Comparison of ENCODE assay signal across 15 mouse cellular contexts in genomic region chr11:6038929-6039328, GRCm38 (mm10). TPM values are rescaled to one million over a fixed set of nuclear protein-coding genes. Genes with fewer than 3 reads are reported as not detected.
DNase-seq lines count a peak whose midpoint lies in the region; ATAC-seq lines count a peak whose summit lies in the region.
"Had no signal": no experiment of that assay in that cellular context is flagged by ENCODE, and none has a peak within 500 bp of the region (broad histone marks: within the 10 kb centered on the region; RNA-seq: fewer than 3 reads in every experiment).

No protein-coding gene starts in this region.

- peak overlapping the region; percentile 48; the same call in 1 of the 2 replicates for H3K27ac ChIP-seq in neural tube, embryonic 14.5 days (ENCODE audit: low read depth, low read length)
- H3K27ac ChIP-seq in hindbrain, embryonic 13.5 days = peak overlapping the region; percentile 67; the same call in 1 of the 2 replicates
- no peak overlapping the region for H3K27ac ChIP-seq in liver, embryonic 12.5 days
- H3K27ac ChIP-seq: limb, embryonic 13.5 days; neural tube, embryonic 12.5 days had no signal

- H3K27me3 ChIP-seq in neural tube, embryonic 14.5 days (ENCODE audit: control insufficient read depth, insufficient read depth, low read length) = no peaks in the 10 kb centered on the region
- no peaks in the 10 kb centered on the region for H3K27me3 ChIP-seq in hindbrain, embryonic 13.5 days
- H3K27me3 ChIP-seq in liver, embryonic 12.5 days (replicated peaks) = no peaks in the 10 kb centered on the region
- H3K27me3 ChIP-seq: limb, embryonic 13.5 days; neural tube, embryonic 12.5 days had no signal

- no peak overlapping the region for H3K4me2 ChIP-seq in neural tube, embryonic 14.5 days (ENCODE audit: low read depth, low read length)
- 0 out of 2 replicates have a peak overlapping the region, but pooled peaks have one; percentile 4 for H3K4me2 ChIP-seq in hindbrain, embryonic 13.5 days
- H3K4me2 ChIP-seq in liver, embryonic 12.5 days = no peak overlapping the region
- H3K4me2 ChIP-seq: limb, embryonic 13.5 days; neural tube, embryonic 12.5 days had no signal

- no peaks in the 10 kb centered on the region for H3K9me3 ChIP-seq in neural tube, embryonic 14.5 days (ENCODE audit: control insufficient read depth, low read length)
- H3K9me3 ChIP-seq in hindbrain, embryonic 13.5 days = no peaks in the 10 kb centered on the region
- H3K9me3 ChIP-seq in liver, embryonic 12.5 days (replicated peaks) = no peaks in the 10 kb centered on the region
- H3K9me3 ChIP-seq: limb, embryonic 13.5 days; neural tube, embryonic 12.5 days had no signal

- no peak overlapping the region; the same call in 1 of the 2 replicates for H3K9ac ChIP-seq in neural tube, embryonic 14.5 days (replicated peaks; ENCODE audit: low read depth, low read length)
- no peak overlapping the region for H3K9ac ChIP-seq in hindbrain, embryonic 13.5 days
- H3K9ac ChIP-seq in liver, embryonic 12.5 days = no peak overlapping the region
- H3K9ac ChIP-seq: limb, embryonic 13.5 days; neural tube, embryonic 12.5 days had no signal

- DNase-seq in cerebellum, postnatal 10 days = peak; percentile 2 to 4
- no peak for DNase-seq in cerebellum, adult 11-12 months
- DNase-seq in neural tube, embryonic 10.5 days (ENCODE audit: extremely low spot score, low spot score) = no peak
- DNase-seq in ovary, adult 18-20 months (ENCODE audit: low spot score) = no peak
- DNase-seq in layer of hippocampus, postnatal 36 days = no peak
- DNase-seq: adrenal gland, adult 8-10 months; cerebellum, postnatal 14 days; kidney, adult 9 months; right cerebral cortex, postnatal 14 days; thymus, postnatal 4 days had no signal

- no peaks in the 10 kb centered on the region for H3K4me1 ChIP-seq in neural tube, embryonic 14.5 days (ENCODE audit: control insufficient read depth, insufficient read depth, low read length)
- peaks cover 9% of the 10 kb centered on the region; the same call in 1 of the 2 replicates for H3K4me1 ChIP-seq in hindbrain, embryonic 13.5 days (replicated peaks)
- no peaks in the 10 kb centered on the region for H3K4me1 ChIP-seq in liver, embryonic 12.5 days
- H3K4me1 ChIP-seq: limb, embryonic 13.5 days; neural tube, embryonic 12.5 days had no signal

- H3K4me3 ChIP-seq in neural tube, embryonic 14.5 days (ENCODE audit: low read depth, low read length) = no peak overlapping the region
- no peak overlapping the region for H3K4me3 ChIP-seq in hindbrain, embryonic 13.5 days
- no peak overlapping the region for H3K4me3 ChIP-seq in liver, embryonic 12.5 days
- H3K4me3 ChIP-seq: limb, embryonic 13.5 days; neural tube, embryonic 12.5 days had no signal

- 44% methylated on average over 7 of the region's 7 CpGs for WGBS in neural tube, embryonic 14.5 days
- 31% methylated on average over 7 of the region's 7 CpGs for WGBS in hindbrain, embryonic 13.5 days
- WGBS in liver, embryonic 12.5 days (ENCODE audit: insufficient replicate concordance) = 64% methylated on average over 7 of the region's 7 CpGs

- ATAC-seq in neural tube, embryonic 14.5 days (ENCODE audit: low read depth) = no peak
- ATAC-seq in hindbrain, embryonic 13.5 days (ENCODE audit: low FRiP score) = no peak
- ATAC-seq in liver, embryonic 12.5 days = no peak

- no peaks in the 10 kb centered on the region for H3K36me3 ChIP-seq in neural tube, embryonic 14.5 days (ENCODE audit: control insufficient read depth, insufficient read depth, low read length)
- no peaks in the 10 kb centered on the region for H3K36me3 ChIP-seq in hindbrain, embryonic 13.5 days
- no peaks in the 10 kb centered on the region for H3K36me3 ChIP-seq in liver, embryonic 12.5 days
- H3K36me3 ChIP-seq: limb, embryonic 13.5 days; neural tube, embryonic 12.5 days had no signal

RNA-seq across cellular contexts. Expression of gene Camk2b, which starts 27.2 kb away (rescaled TPM):
- 106 and 144 TPM in 2 replicates for polyA plus RNA-seq in neural tube, embryonic 14.5 days (2014; fragmentation: Nextera tagmentation; extraction: Ambion mirVana)
- 63.1 and 65.8 TPM in 2 replicates for polyA plus RNA-seq in hindbrain, embryonic 13.5 days (2015; fragmentation: Nextera tagmentation; extraction: Ambion mirVana)
- polyA plus RNA-seq in liver, embryonic 12.5 days (2016; fragmentation: Nextera tagmentation; extraction: Ambion mirVana) = 0.19 and 0.43 TPM in 2 replicates
- 1,000 to 10,000 TPM; 1,105 to 1,153 TPM for total RNA-seq in layer of hippocampus, postnatal 36 days (2021)

Comparison
In these comparisons a context has a peak if more than half of its experiments do, and no peak if none do; other contexts are left out.
1. DNase-seq: peak in cerebellum, postnatal 10 days (2 of 2); none in cerebellum, adult 11-12 months (single experiment), neural tube, embryonic 10.5 days (single experiment), ovary, adult 18-20 months (single experiment) and layer of hippocampus, postnatal 36 days (0 of 2).
2. RNA of gene Camk2b, which starts 27.2 kb away (polyA plus RNA-seq): 106 to 144 TPM in neural tube, embryonic 14.5 days and 63.1 to 65.8 TPM in hindbrain, embryonic 13.5 days; 0.19 to 0.43 TPM in liver, embryonic 12.5 days; every median in the first group is over 10 times any median in the second.